Mouse (Mus musculus) ES-E14 (cell line): ENCODE results near the gene Clca4a.

Experiments used
- CHD2 ChIP-seq: IDR thresholded peaks from 2 replicates; pipeline ENCODE4 v1.6.1; 2014; ENCODE audit warnings: mild to moderate bottlenecking, low read depth, low read length, inconsistent platforms
- MAFK ChIP-seq: IDR thresholded peaks from 2 replicates; pipeline ENCODE4 v1.6.1; 2014; ENCODE audit warnings: mild to moderate bottlenecking, low read depth, low read length, inconsistent platforms; ENCODE audit not compliant: insufficient read depth

- no peak for TF ChIP-seq MAFK
- no peak for TF ChIP-seq CHD2
Measured at GRCm38 (mm10) chr3:144977631-144978030, 2.8 kb upstream of the Clca4a start.
